Mouse (Mus musculus) liver, adult 2 months (tissue): ENCODE measurements around the gene Vps11.

Source experiments
- CTCF ChIP-seq: fragments of 200-500 bp; IDR thresholded peaks from 2 replicates; pipeline ENCODE4 v1.5.1; 2011; ENCODE audit warnings: low read depth, low read length, control low read depth
- POLR2A ChIP-seq: fragments of 200-500 bp; IDR thresholded peaks from 2 replicates; pipeline ENCODE4 v1.6.1; 2011; ENCODE audit warnings: low read length, control low read depth; ENCODE audit not compliant: insufficient read depth; ENCODE audit errors: extremely low read depth

- no peak for TF ChIP-seq CTCF
- TF ChIP-seq POLR2A, result no peak
These were observed 10.1 kb downstream of the Vps11 start for GRCm38 (mm10) chr9:44351396-44351795.
